Mouse (Mus musculus): Measurements from ENCODE around the gene Ppp6r1. TPM values are rescaled to one million over a fixed set of nuclear protein-coding genes. Genes with fewer than 3 reads are reported as not detected.
"Not testable (repeated sequence)": the region's sequence is repeated elsewhere in the genome, so short reads cannot be mapped to it uniquely, and the experiment has no call there.

Ppp6r1 gene
- polyA plus RNA-seq, 1 experiment from 2014 or later, result 10.6 TPM

GRCm38 (mm10) chr7:4612386-4612785 is 46.4 kb downstream of the Ppp6r1 start:
- H3K4me1 ChIP-seq (replicated peaks), result no peaks in the 10 kb centered on the region; the same call in 1 of the 2 replicates
- ATAC-seq (ENCODE audit: insufficient number of reproducible peaks, insufficient read depth, low FRiP score, low TSS enrichment, low read depth), result no peak
- H3K27me3 ChIP-seq, result no peaks in the 10 kb centered on the region
- no peak overlapping the region for H3K4me3 ChIP-seq (replicated peaks)
- no peaks in the 10 kb centered on the region for H3K36me3 ChIP-seq
- no peaks in the 10 kb centered on the region for H3K9me3 ChIP-seq
- no peak overlapping the region for H3K27ac ChIP-seq
- H3K9ac ChIP-seq (replicated peaks), result no peak overlapping the region
- 40% methylated on average over 8 of the region's 8 CpGs for WGBS
- H3K4me2 ChIP-seq, result no peak overlapping the region

- Histone ChIP-seq H3K27ac (no peak overlapping the region), H3K4me2 (no peak overlapping the region), H3K9ac (replicated peaks) (no peak overlapping the region), H3K4me3 (replicated peaks) (no peak overlapping the region), H3K27me3 (no peaks in the 10 kb centered on the region), H3K36me3 (no peaks in the 10 kb centered on the region), H3K9me3 (no peaks in the 10 kb centered on the region), H3K4me1 (replicated peaks) (no peaks in the 10 kb centered on the region; the same call in 1 of the 2 replicates)
- no peak for ATAC-seq (ENCODE audit: insufficient number of reproducible peaks, insufficient read depth, low FRiP score, low TSS enrichment, low read depth)
- 58% methylated on average over 12 of the region's 12 CpGs for WGBS
Observed at GRCm38 (mm10) chr7:4611921-4612341, 46.9 kb downstream of the Ppp6r1 start.

GRCm38 (mm10) chr7:4611511-4611910 is 47.3 kb downstream of the Ppp6r1 start:
- Histone ChIP-seq H3K4me3 (replicated peaks) (no peak overlapping the region), H3K27me3 (no peaks in the 10 kb centered on the region), H3K4me2 (no peak overlapping the region), H3K9me3 (no peaks in the 10 kb centered on the region), H3K4me1 (replicated peaks) (no peaks in the 10 kb centered on the region; the same call in 1 of the 2 replicates), H3K27ac (no peak overlapping the region), H3K36me3 (no peaks in the 10 kb centered on the region), H3K9ac (replicated peaks) (no peak overlapping the region)
- WGBS, result 82% methylated on average over 12 of the region's 12 CpGs
- no peak for ATAC-seq (ENCODE audit: insufficient number of reproducible peaks, insufficient read depth, low FRiP score, low TSS enrichment, low read depth)

GRCm38 (mm10) chr7:4608002-4608401 is 50.8 kb downstream of the Ppp6r1 start:
- Histone ChIP-seq H3K9ac (replicated peaks) (no peak overlapping the region), H3K36me3 (no peaks in the 10 kb centered on the region), H3K4me1 (replicated peaks) (no peaks in the 10 kb centered on the region; the same call in 1 of the 2 replicates), H3K27ac (no peak overlapping the region), H3K4me2 (no peak overlapping the region), H3K9me3 (no peaks in the 10 kb centered on the region), H3K27me3 (no peaks in the 10 kb centered on the region), H3K4me3 (replicated peaks) (no peak overlapping the region)
- whole genome bisulfite sequencing, result 57% methylated on average over 5 of the region's 5 CpGs
- no peak for ATAC-seq (ENCODE audit: insufficient number of reproducible peaks, insufficient read depth, low FRiP score, low TSS enrichment, low read depth)

GRCm38 (mm10) chr7:4603873-4604272 is 54.9 kb downstream of the Ppp6r1 start, which contains the start of gene Ptprh:
TSS of gene Ptprh (minus strand) at chr7:4604041.
- H3K4me3 ChIP-seq (replicated peaks), result no peak within 1 kb of the TSS
- H3K9ac ChIP-seq (replicated peaks), result no peak within 1 kb of the TSS
- no peaks in the 10 kb centered on the region for H3K36me3 ChIP-seq
- ATAC-seq (ENCODE audit: insufficient number of reproducible peaks, insufficient read depth, low FRiP score, low TSS enrichment, low read depth), result no peak
- no peaks in the 10 kb centered on the region for H3K4me1 ChIP-seq (replicated peaks)
- no peak within 1 kb of the TSS for H3K4me2 ChIP-seq
- H3K27ac ChIP-seq, result no peak within 1 kb of the TSS
- H3K27me3 ChIP-seq, result no peaks in the 10 kb centered on the region
- H3K9me3 ChIP-seq, result peaks cover 7% of the 10 kb centered on the region; the same call in 1 of the 2 replicates
- 79% methylated on average over 6 of the region's 6 CpGs for WGBS

GRCm38 (mm10) chr7:4602969-4603368 is 55.9 kb downstream of the Ppp6r1 start:
- no peaks in the 10 kb centered on the region for H3K36me3 ChIP-seq
- no peak overlapping the region for H3K9ac ChIP-seq (replicated peaks)
- H3K4me2 ChIP-seq, result no peak overlapping the region
- H3K4me1 ChIP-seq (replicated peaks), result no peaks in the 10 kb centered on the region
- peaks cover 7% of the 10 kb centered on the region; the same call in 1 of the 2 replicates for H3K9me3 ChIP-seq
- no peaks in the 10 kb centered on the region for H3K27me3 ChIP-seq
- no peak for ATAC-seq (ENCODE audit: insufficient number of reproducible peaks, insufficient read depth, low FRiP score, low TSS enrichment, low read depth)
- H3K4me3 ChIP-seq (replicated peaks), result no peak overlapping the region
- 83% methylated on average over 6 of the region's 6 CpGs for WGBS
- no peak overlapping the region for H3K27ac ChIP-seq

GRCm38 (mm10) chr7:4597046-4597445 is 61.8 kb downstream of the Ppp6r1 start:
- H3K9me3 ChIP-seq; H3K4me1 ChIP-seq (replicated peaks); ATAC-seq (ENCODE audit: insufficient number of reproducible peaks, insufficient read depth, low FRiP score, low TSS enrichment, low read depth); H3K27me3 ChIP-seq; H3K27ac ChIP-seq; H3K4me2 ChIP-seq; H3K4me3 ChIP-seq (replicated peaks); H3K36me3 ChIP-seq; H3K9ac ChIP-seq (replicated peaks): not testable (repeated sequence)
- WGBS, result 64% methylated on average over 4 of the region's 4 CpGs

Other genes starting within 250 kb of the Ppp6r1 start
- 29.7 and 29.8 TPM in 2 replicates for gene Rdh13, start 213.4 kb downstream of the Ppp6r1 start, polyA plus RNA-seq (2016; fragmentation: Nextera tagmentation; extraction: Ambion mirVana)
- gene Eps8l1, start 198.3 kb downstream of the Ppp6r1 start, polyA plus RNA-seq (2016; fragmentation: Nextera tagmentation; extraction: Ambion mirVana), result 6.2 and 6.4 TPM in 2 replicates
- 65.3 and 70.3 TPM in 2 replicates for gene Ppp1r12c, start 157.3 kb downstream of the Ppp6r1 start, polyA plus RNA-seq (2016; fragmentation: Nextera tagmentation; extraction: Ambion mirVana)
- 186 and 195 TPM in 2 replicates for gene Tnnt1, start 142.6 kb downstream of the Ppp6r1 start, polyA plus RNA-seq (2016; fragmentation: Nextera tagmentation; extraction: Ambion mirVana)
- gene Tnni3, start 134.8 kb downstream of the Ppp6r1 start, polyA plus RNA-seq (2016; fragmentation: Nextera tagmentation; extraction: Ambion mirVana), result 4.3 and 5.7 TPM in 2 replicates
- 3.7 and 4.1 TPM in 2 replicates for gene Dnaaf3, start 126.6 kb downstream of the Ppp6r1 start, polyA plus RNA-seq (2016; fragmentation: Nextera tagmentation; extraction: Ambion mirVana)
- 6.6 and 6.8 TPM in 2 replicates for gene Syt5, start 111.5 kb downstream of the Ppp6r1 start, polyA plus RNA-seq (2016; fragmentation: Nextera tagmentation; extraction: Ambion mirVana)
- not detected in 2 replicates for gene Ptprh, start 55.0 kb downstream of the Ppp6r1 start, polyA plus RNA-seq (2016; fragmentation: Nextera tagmentation; extraction: Ambion mirVana)
- 1.9 and 2.4 TPM in 2 replicates for gene Tmem86b, start 27.6 kb downstream of the Ppp6r1 start, polyA plus RNA-seq (2016; fragmentation: Nextera tagmentation; extraction: Ambion mirVana)
- 107 and 111 TPM in 2 replicates for gene Hspbp1, start 26.0 kb upstream of the Ppp6r1 start, polyA plus RNA-seq (2016; fragmentation: Nextera tagmentation; extraction: Ambion mirVana)
- 2.4 and 3.6 TPM in 2 replicates for gene Brsk1, start 31.6 kb upstream of the Ppp6r1 start, polyA plus RNA-seq (2016; fragmentation: Nextera tagmentation; extraction: Ambion mirVana)
- 0.13 and 0.26 TPM in 2 replicates for gene Tmem150b, start 66.2 kb upstream of the Ppp6r1 start, polyA plus RNA-seq (2016; fragmentation: Nextera tagmentation; extraction: Ambion mirVana)
- 67.3 and 73.3 TPM in 2 replicates for gene Kmt5c, start 81.1 kb upstream of the Ppp6r1 start, polyA plus RNA-seq (2016; fragmentation: Nextera tagmentation; extraction: Ambion mirVana)
- 61.5 and 70.0 TPM in 2 replicates for gene Cox6b2, start 94.1 kb upstream of the Ppp6r1 start, polyA plus RNA-seq (2016; fragmentation: Nextera tagmentation; extraction: Ambion mirVana)
- not detected in 2 replicates for gene Fam71e2, start 112.3 kb upstream of the Ppp6r1 start, polyA plus RNA-seq (2016; fragmentation: Nextera tagmentation; extraction: Ambion mirVana)
- gene Il11, start 123.8 kb upstream of the Ppp6r1 start, polyA plus RNA-seq (2016; fragmentation: Nextera tagmentation; extraction: Ambion mirVana), result not detected in 2 replicates
- gene Tmem190, start 123.9 kb upstream of the Ppp6r1 start, polyA plus RNA-seq (2016; fragmentation: Nextera tagmentation; extraction: Ambion mirVana), result 0.54 TPM in 1 of 2 replicates, not detected in the other
- gene Tmem238, start 130.6 kb upstream of the Ppp6r1 start, polyA plus RNA-seq (2016; fragmentation: Nextera tagmentation; extraction: Ambion mirVana), result 6.5 and 6.8 TPM in 2 replicates
- 396 and 399 TPM in 2 replicates for gene Rpl28, start 133.9 kb upstream of the Ppp6r1 start, polyA plus RNA-seq (2016; fragmentation: Nextera tagmentation; extraction: Ambion mirVana)
- 437 and 457 TPM in 2 replicates for gene Ube2s, start 153.6 kb upstream of the Ppp6r1 start, polyA plus RNA-seq (2016; fragmentation: Nextera tagmentation; extraction: Ambion mirVana)
- 0.12 and 0.21 TPM in 2 replicates for gene Shisa7, start 185.7 kb upstream of the Ppp6r1 start, polyA plus RNA-seq (2016; fragmentation: Nextera tagmentation; extraction: Ambion mirVana)
- gene Isoc2b, start 211.2 kb upstream of the Ppp6r1 start, polyA plus RNA-seq (2016; fragmentation: Nextera tagmentation; extraction: Ambion mirVana), result 4.2 and 5.2 TPM in 2 replicates
- gene Isoc2a, start 218.1 kb upstream of the Ppp6r1 start, polyA plus RNA-seq (2016; fragmentation: Nextera tagmentation; extraction: Ambion mirVana), result 0.97 and 1.3 TPM in 2 replicates
- not detected in 2 replicates for gene Gm36210, start 247.5 kb upstream of the Ppp6r1 start, polyA plus RNA-seq (2016; fragmentation: Nextera tagmentation; extraction: Ambion mirVana)

All from limb, embryonic 12.5 days (tissue).